Mouse (Mus musculus) c-Kit-positive CD71-positive TER-119-positive erythroid progenitor cells, embryonic 14.5 days (primary cell): ENCODE measurements around the gene Rem1.
A peak's percentile ranks its signal among the peaks of the same experiment; 100 is the strongest.

Experiments
- DNase-seq: peaks from one replicate; pipeline ENCODE4 v3.0.0-alpha.2; 2013; ENCODE audit warnings: low spot score

The Rem1 gene

GRCm38 (mm10) chr2:152626774-152627591 is at the start of gene Rem1:
TSS of gene Rem1 (plus strand) at chr2:152626951.
- no peak for DNase-seq

GRCm38 (mm10) chr2:152580107-152580506 is 46.6 kb upstream of the Rem1 start, which contains the start of gene Defb19:
TSS of gene Defb19 (minus strand) at chr2:152580312.
- DNase-seq, result no peak

- DNase-seq, result no peak
Measured at GRCm38 (mm10) chr2:152580612-152581011, 46.1 kb upstream of the Rem1 start.

GRCm38 (mm10) chr2:152586926-152587560 is 39.7 kb upstream of the Rem1 start:
- no peak for DNase-seq

DNA sequence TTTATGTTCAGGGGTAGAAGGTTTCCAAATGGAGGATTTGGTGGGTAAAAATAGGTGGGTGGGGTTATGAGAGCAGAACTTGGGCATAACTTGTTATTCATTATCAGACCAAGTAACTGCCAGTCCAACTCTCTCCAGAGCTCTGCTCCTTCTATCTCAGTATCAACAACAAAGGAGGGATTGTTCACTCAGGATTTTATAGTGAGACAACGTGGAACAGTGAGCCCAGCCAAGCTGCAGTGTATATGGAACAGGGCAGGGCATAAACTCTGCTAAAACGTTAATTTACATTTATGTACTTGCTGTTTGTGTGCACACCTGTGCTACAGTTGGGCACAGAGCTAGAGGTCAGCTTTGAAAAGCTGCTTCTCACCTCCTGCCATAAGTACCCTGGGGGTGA is 38.3 kb upstream of the Rem1 start:
- no peak for DNase-seq

DNA sequence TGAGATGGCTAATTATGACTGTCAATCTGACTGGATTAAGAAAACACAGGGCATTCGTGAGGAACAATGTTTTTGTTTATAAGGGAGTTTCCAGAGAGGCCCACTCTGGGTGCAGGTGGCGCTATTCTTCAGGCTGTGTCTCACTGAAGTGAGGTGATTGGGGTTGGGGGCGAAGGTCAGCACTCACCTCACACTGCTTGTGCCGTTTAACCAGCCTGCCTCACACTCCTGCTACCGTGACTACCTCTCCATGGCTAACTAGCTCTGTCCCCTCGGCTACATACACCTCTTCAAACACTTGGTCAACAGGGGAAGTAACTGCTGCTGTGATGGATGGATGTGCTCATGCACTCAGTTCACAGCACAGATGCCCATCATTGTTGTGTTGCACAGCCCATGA is 37.7 kb upstream of the Rem1 start:
- no peak for DNase-seq

DNA sequence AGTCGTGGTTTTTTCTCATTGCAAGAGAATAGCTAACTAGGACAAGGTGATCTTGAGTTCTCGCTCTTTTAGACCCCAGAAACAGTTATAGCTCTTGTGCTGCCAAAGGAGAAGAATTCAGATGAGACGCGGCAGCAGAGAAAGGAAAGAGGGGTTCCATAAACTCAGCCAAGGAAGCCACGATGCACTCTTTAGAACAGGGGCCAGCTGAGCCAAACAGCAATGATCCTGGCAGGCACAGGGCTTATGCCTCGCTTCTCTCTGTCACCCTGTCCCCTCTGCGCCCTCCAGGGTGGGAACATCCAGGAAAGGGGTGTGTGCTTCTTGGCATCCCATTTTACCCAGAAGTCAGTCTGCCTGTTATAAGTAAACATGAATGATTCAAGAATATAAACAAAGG is 27.5 kb upstream of the Rem1 start, which contains the start of gene Defb45:
Gene Defb45 (minus strand): TSS at position 101 of the 400 bp plus-strand sequence.
- DNase-seq, result no peak

DNA sequence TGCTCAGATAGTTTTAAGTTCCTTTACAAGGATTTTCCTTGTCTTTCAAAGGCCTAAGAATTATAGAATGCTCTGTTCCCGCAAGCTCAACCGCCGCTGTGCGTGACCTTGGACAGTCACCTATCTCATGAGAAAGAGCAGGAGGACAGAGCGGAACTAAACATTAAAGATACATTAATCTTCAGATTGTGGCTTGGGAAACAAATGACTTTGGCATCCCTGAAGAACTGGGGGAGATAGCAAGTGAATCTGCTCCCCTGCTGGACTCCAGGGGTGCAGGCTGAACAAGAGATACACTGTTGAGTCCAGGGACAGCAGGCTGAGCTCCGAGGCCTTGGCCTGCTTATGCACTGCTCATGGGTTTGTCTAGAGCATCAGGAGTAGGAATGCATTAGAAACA is 26.7 kb upstream of the Rem1 start:
- DNase-seq, result no peak

- no peak for DNase-seq
Measured at GRCm38 (mm10) chr2:152601275-152601960, 25.3 kb upstream of the Rem1 start.

DNA sequence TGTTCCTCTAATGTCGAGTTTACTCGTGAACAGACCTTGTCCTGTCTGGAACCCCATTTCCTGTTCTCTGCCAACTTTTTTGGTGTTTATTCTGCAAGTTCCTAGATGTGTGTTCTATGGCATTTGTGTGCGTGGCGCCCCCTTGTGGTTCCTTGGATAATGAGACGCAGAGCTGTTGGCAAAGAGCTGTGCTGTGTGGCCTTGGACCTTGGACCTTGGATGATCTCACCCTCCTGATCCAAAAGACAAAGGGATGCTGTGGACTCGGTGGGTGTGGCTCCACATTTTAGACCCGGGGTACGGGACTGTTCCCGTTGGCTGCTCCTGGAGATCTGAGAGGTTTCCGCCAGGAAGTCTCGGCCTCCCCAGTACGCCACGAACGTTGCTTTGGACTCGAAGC is 22.7 kb upstream of the Rem1 start, which contains the start of gene Defb36:
Gene Defb36 (plus strand): TSS at position 271 of the 400 bp plus-strand sequence.
- DNase-seq, result peak; percentile 11

DNA sequence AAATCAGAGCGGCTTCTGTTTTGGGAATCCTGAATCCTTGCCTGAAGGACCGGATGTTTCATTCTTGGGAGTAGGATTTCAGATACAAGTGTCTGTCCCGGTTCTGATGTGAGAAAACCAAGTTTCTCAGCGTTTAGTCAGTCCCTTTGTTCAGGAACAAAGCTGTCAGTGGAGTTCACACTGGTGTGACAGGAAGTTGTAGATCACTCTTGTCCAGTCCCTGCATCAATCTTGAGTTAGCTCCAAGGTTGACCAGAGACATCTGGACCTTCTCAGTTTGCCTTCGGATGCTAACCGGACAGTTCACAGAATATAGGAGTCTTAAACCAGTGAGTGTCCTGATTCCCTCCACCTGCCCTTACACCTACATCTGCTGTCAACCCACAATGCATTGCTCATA is 19.0 kb upstream of the Rem1 start:
- DNase-seq, result no peak

GRCm38 (mm10) chr2:152608719-152609118 is 18.0 kb upstream of the Rem1 start:
- DNase-seq, result no peak

- no peak for DNase-seq
Measured at GRCm38 (mm10) chr2:152612193-152612592, 14.6 kb upstream of the Rem1 start.

DNA sequence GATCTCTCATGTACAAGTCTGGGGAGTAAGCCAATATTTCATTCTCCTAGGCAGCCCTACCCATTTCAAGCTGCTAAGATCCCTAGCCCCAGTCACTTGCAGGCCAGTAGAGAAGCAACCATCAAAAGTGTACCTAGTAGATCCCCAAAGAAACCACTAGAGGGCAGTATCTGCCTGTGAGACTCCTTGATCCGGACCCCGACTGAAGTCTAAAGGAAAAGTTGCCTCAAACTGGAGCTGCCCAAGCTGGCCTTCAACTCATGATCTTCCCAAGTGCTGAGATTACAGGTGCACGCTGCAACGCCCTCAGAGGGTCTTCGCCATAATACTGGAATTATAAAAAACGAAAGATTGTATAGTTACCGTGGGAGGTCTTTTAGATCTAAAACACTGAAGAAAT is 11.2 kb upstream of the Rem1 start:
- peak; percentile 56 for DNase-seq

DNA sequence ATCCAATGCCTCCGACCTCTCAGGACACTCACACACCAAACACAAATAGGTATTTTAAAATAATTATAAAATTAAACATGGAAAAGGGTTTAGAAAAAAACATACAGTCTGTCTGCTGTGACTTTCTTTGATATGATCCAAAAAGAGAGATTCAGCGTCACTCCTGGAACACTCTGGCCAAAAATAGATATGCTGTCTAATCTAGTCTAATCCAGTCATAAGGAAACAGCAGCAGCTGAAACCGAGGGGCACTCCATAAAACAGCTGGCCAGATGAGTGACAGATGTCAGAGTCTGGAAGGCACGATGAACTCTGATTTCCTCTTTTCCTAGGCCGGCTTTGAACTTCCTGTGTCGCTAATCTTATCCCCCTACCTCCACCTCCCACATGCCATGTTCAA is 10.3 kb upstream of the Rem1 start:
- no peak for DNase-seq

GRCm38 (mm10) chr2:152617374-152617773 is 9.4 kb upstream of the Rem1 start:
- DNase-seq, result peak; percentile 20

GRCm38 (mm10) chr2:152620367-152621134 is 6.2 kb upstream of the Rem1 start:
- DNase-seq, result no peak

GRCm38 (mm10) chr2:152622151-152622550 is 4.6 kb upstream of the Rem1 start:
- DNase-seq, result no peak

GRCm38 (mm10) chr2:152622953-152623352 is 3.8 kb upstream of the Rem1 start, which contains the start of gene Defb25:
TSS of gene Defb25 (minus strand) at chr2:152623053.
- DNase-seq, result no peak

DNA sequence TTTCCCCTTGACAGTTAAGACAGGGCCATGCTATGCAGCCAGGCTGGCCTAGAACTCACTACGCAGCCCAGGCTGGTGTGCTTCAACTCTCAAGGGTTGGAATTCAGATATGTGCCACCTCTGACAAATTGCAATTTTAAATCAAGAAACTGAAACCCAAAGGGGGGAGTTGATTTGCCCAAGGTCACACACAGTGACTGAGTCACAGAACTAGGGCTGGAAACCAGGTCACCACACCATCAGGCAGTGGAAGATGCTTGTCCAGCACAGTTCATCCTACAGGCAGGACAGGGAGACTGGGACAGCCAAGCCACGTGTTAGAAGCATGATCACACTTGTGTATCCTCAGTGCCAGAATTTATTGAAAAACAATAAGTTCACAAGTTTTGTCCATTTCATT is 2.2 kb upstream of the Rem1 start:
- DNase-seq, result no peak

DNA sequence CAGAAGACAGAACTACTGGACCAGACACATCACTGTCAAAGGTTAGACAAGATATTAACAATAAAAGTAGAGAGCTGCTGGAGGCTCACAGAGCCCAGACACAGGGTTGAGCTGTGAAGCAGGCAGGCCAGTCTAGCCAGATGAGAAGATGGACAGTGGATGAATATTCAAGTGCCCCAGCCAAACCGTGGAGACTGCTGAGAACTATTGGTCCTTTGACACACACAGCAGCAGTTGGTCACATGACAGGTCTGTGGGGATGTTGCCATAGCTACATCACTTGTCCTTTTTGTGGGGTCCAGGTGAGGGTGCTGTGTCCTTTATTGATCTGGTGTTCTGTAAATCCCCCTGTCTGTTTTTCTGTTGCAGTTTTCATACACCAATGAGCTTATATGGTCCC is 1.5 kb upstream of the Rem1 start:
- DNase-seq, result no peak

DNA sequence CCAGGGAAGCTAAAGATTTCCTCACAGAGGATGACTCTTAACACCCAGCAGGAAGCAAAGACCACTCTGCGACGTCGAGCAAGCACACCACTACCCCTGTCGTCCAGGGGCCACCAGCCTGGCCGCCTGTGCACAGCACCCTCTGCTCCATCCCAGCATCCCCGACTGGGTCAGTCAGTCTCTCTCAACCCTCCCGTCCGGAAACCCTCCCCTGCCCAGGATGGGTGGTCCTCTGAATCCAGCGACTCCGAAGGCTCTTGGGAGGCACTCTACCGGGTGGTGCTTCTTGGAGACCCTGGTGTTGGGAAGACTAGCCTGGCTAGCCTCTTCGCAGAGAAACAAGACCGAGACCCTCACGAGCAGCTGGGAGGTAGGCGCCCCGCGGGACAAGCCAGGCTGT is 1.3 kb downstream of the Rem1 start:
- DNase-seq, result no peak
